Mouse (Mus musculus): ENCODE results near the gene Oxct2b. TPM values are rescaled to one million over a fixed set of nuclear protein-coding genes. Genes with fewer than 3 reads are reported as not detected.

The Oxct2b gene
- polyA plus RNA-seq (2017; shearing (Covaris generic)): not detected

GRCm38 (mm10) chr4:123116011-123116410 lies at the start of gene Oxct2b:
Oxct2b (plus strand) TSS chr4:123116266.

GRCm38 (mm10) chr4:123104651-123105450 lies 11.2 kb upstream of the Oxct2b start, which contains the start of gene Bmp8b:
Bmp8b (plus strand) TSS chr4:123105165.

GRCm38 (mm10) chr4:123139513-123140154 lies 23.6 kb downstream of the Oxct2b start, which contains the start of gene Ppie:
Ppie (minus strand) TSS chr4:123139951.

Other genes starting within 250 kb of the Oxct2b start
- gene Cap1, start 230.2 kb upstream of the Oxct2b start, polyA plus RNA-seq (2017; shearing (Covaris generic)): 100 to 1,000 TPM; 113 to 140 TPM
- gene Mfsd2a, start 155.1 kb upstream of the Oxct2b start, polyA plus RNA-seq (2017; shearing (Covaris generic)): 1 to 10 TPM; 3.4 to 3.5 TPM
- not detected for gene Mycl, start 120.6 kb upstream of the Oxct2b start, polyA plus RNA-seq (2017; shearing (Covaris generic))
- 10 to 100 TPM; 20.3 to 25.8 TPM for gene Trit1, start 99.7 kb upstream of the Oxct2b start, polyA plus RNA-seq (2017; shearing (Covaris generic))
- under 1 TPM; 0.08 to 0.16 TPM for gene Bmp8b, start 11.1 kb upstream of the Oxct2b start, polyA plus RNA-seq (2017; shearing (Covaris generic))
- gene Ppie, start 23.7 kb downstream of the Oxct2b start, polyA plus RNA-seq (2017; shearing (Covaris generic)): 100 to 1,000 TPM in 1 of 2 experiments, 10 to 100 TPM in 1; 82.9 to 100 TPM
- 1 to 10 TPM in 1 of 2 experiments, under 1 TPM in 1; 0.30 to 3.6 TPM for gene Hpcal4, start 67.0 kb downstream of the Oxct2b start, polyA plus RNA-seq (2017; shearing (Covaris generic))
- gene Nt5c1a, start 85.2 kb downstream of the Oxct2b start, polyA plus RNA-seq (2017; shearing (Covaris generic)): under 1 TPM in 1 of 2 experiments, not detected in 1; 0.31 TPM
- under 1 TPM in 1 of 2 experiments, not detected in 1; 0.29 TPM for gene Heyl, start 117.3 kb downstream of the Oxct2b start, polyA plus RNA-seq (2017; shearing (Covaris generic))
- 10 to 100 TPM in 1 of 2 experiments, 1 to 10 TPM in 1; 9.5 to 12.5 TPM for gene Pabpc4, start 146.1 kb downstream of the Oxct2b start, polyA plus RNA-seq (2017; shearing (Covaris generic))
- not detected for gene Oxct2a, start 207.4 kb downstream of the Oxct2b start, polyA plus RNA-seq (2017; shearing (Covaris generic))
- gene Bmp8a, start 227.0 kb downstream of the Oxct2b start, polyA plus RNA-seq (2017; shearing (Covaris generic)): not detected

Data from inflammation-experienced regulatory T-cells (primary cell).